Mouse (Mus musculus): ENCODE measurements at regions not wholly inside any gene's neighbourhood (a gene's known extent, or its start where the extent isn't known, plus 50 kb on each side); places are given as distances from the start of the nearest gene placed in this dataset.

DNA sequence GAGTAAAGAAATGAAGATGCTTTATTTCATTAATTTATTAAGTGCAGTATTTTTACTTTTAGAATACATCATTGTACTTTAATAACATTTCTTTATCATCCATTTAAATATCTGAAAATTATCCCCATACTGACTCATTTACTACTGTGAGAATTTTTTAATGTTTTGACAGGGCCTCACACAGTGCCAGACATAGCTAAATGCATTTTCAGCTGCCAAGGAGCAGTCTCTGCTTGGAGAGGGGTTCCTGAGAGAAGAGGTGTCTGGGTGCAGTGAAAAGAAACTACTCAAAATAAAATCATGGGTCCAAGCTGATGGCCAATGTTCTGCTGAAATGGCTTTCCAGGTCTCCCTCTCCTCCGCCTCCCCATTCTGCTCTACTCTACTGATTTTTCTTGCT is 1116.3 kb upstream of the Ppp6c start:
- no peak overlapping the region for H3K27ac ChIP-seq (replicated peaks)
- no peak for ATAC-seq (ENCODE audit: low FRiP score, low read depth)
- WGBS, result 92% methylated on average over 1 of the region's 1 CpGs

DNA sequence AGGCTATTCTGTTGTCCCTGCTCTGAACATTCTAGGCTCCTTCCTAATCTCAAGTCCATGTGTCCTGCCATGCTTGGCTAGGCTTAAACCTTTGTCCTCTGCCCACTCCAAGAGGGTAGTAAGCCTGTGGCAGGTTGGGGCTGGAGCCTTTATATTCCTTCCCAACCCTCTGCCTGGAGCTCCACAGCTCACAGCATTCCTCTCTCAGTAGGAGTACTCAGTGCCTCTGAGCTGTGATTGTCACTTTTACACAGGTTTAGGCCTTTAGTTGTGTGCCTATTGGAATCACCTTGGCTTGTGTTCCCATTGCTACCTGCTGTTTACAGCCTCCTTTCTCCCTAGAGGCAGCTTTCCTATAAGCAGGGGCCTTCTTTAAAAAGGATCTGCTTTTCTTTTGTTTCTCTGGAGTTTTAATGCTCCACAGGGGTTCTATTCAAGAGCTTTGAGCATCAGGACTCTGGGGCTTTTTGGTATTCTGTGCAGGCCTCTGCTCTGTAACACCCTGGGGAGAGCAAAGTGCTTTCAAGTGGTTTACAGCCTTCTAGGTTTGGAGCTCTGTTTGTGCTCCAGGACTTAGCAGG is 1106.1 kb upstream of the Ppp6c start:
- ATAC-seq (ENCODE audit: low FRiP score, low read depth), result peak; percentile 84

More for the DNA sequence above, 1116.3 kb upstream of the Ppp6c start:
- Histone ChIP-seq H3K4me2 (replicated peaks) (no peak overlapping the region), H3K4me3 (no peak overlapping the region), H3K4me1 (no peaks in the 10 kb centered on the region), H3K9ac (replicated peaks) (no peak overlapping the region), H3K36me3 (no peaks in the 10 kb centered on the region), H3K27me3 (no peaks in the 10 kb centered on the region), H3K9me3 (no peaks in the 10 kb centered on the region)

DNA sequence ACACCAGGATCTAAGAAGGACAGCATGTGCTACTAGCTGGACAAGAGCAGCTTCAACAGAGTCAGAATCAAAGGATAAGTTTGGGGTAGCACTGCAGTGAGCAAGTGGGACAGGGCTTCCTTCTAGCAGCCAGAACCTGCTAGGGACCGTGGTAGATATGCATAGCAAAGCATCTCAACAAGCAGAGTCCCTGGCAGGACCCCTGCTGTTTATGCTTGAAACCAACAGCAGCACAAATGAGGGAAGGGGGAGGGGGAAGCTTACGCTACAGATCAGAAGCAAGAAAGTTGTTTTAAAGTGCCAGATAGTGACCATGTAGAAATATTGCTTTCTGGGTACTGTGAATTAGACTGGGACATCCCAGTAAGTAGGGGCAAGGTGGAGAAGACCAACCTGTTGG is 1095.3 kb upstream of the Ppp6c start:
- H3K27me3 ChIP-seq, result no peaks in the 10 kb centered on the region
- H3K4me1 ChIP-seq, result no peaks in the 10 kb centered on the region
- no peak overlapping the region for H3K4me3 ChIP-seq
- ATAC-seq (ENCODE audit: low FRiP score, low read depth), result no peak
- no peak overlapping the region for H3K4me2 ChIP-seq (replicated peaks)
- WGBS, result 52% methylated on average over 2 of the region's 2 CpGs
- no peak overlapping the region for H3K27ac ChIP-seq (replicated peaks)
- H3K9ac ChIP-seq (replicated peaks), result no peak overlapping the region
- H3K36me3 ChIP-seq, result no peaks in the 10 kb centered on the region
- no peaks in the 10 kb centered on the region for H3K9me3 ChIP-seq

More for the DNA sequence above, 1106.1 kb upstream of the Ppp6c start:
- Histone ChIP-seq H3K36me3 (no peaks in the 10 kb centered on the region), H3K27me3 (no peaks in the 10 kb centered on the region), H3K4me1 (0 out of 2 replicates have a peak, but pooled peaks cover 7% of the 10 kb centered on the region), H3K9ac (replicated peaks) (no peak overlapping the region), H3K4me2 (replicated peaks) (no peak overlapping the region), H3K4me3 (no peak overlapping the region), H3K27ac (replicated peaks) (peak overlapping the region; percentile 64), H3K9me3 (no peaks in the 10 kb centered on the region)

DNA sequence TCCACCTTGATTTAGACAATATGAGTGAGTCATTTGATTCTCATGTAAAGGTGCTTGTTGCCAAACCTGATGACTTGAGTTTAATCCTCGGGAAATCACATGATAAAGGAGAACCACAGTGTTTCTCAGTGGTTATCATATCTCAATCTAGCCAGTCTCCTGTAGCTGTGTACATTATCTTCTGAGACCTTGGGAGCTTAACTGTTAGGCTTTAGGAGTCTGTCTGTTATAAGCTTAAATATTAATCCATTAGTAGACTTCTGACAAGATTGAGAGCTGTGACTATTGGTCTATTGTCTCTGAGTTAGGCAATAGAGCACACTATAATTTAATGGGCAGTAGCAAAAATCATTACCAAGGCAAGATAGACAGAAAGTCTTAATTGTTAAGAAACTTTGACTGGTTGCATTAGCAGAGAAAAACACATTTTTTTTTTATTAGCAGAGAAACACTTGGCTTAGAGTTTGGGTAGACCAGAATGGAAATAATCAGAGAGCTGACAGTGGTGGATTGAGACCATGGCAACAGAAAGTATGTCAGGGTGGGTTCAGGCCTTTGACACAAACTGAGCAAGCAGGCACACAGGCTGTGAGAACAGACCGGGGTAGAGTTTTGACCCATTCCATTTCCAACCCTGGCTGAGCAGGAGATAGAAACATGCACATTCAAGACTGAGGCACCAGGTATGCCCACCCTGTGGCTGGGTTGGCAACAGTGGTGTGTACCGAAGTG is 1094.6 kb upstream of the Ppp6c start:
- H3K4me3 ChIP-seq, result no peak overlapping the region
- no peak overlapping the region for H3K4me2 ChIP-seq (replicated peaks)
- H3K9ac ChIP-seq (replicated peaks), result no peak overlapping the region
- no peaks in the 10 kb centered on the region for H3K4me1 ChIP-seq
- WGBS, result 87% methylated on average over 3 of the region's 3 CpGs
- no peak overlapping the region for H3K27ac ChIP-seq (replicated peaks)
- no peak for ATAC-seq (ENCODE audit: low FRiP score, low read depth)
- H3K9me3 ChIP-seq, result no peaks in the 10 kb centered on the region
- no peaks in the 10 kb centered on the region for H3K36me3 ChIP-seq
- no peaks in the 10 kb centered on the region for H3K27me3 ChIP-seq

Data from midbrain, embryonic 12.5 days (tissue).